Mouse (Mus musculus): ENCODE results near the gene Rnaset2a. TPM values are rescaled to one million over a fixed set of nuclear protein-coding genes. Genes with fewer than 3 reads are reported as not detected.
"Not testable (repeated sequence)": the region's sequence is repeated elsewhere in the genome, so short reads cannot be mapped to it uniquely, and the experiment has no call there.

Rnaset2a gene
- 10.3 and 10.9 TPM in 2 replicates for polyA plus RNA-seq (2015; fragmentation: Nextera tagmentation; extraction: Ambion mirVana)

GRCm38 (mm10) chr17:8147439-8148316, at the start of gene Rnaset2a, which contains the start of gene Gm49673:
Rnaset2a (minus strand) TSS chr17:8148097.
Gm49673 (minus strand) TSS chr17:8147788.
- H3K27ac ChIP-seq; H3K4me1 ChIP-seq; H3K9me3 ChIP-seq (replicated peaks); H3K27me3 ChIP-seq; H3K36me3 ChIP-seq (ENCODE audit: poor library complexity, severe bottlenecking): not testable (repeated sequence)
- Histone ChIP-seq H3K9ac (peak within 1 kb of the TSS; percentile 68), H3K4me2 (peak within 1 kb of the TSS; percentile 63), H3K4me3 (peak within 1 kb of the TSS; percentile 53)
- peak; percentile 99 for ATAC-seq
- under 1% methylated on average over 45 of the region's 67 CpGs for WGBS

- peaks cover 46% of the 10 kb centered on the region for H3K36me3 ChIP-seq (ENCODE audit: poor library complexity, severe bottlenecking)
- H3K9me3 ChIP-seq (replicated peaks), result no peaks in the 10 kb centered on the region
- H3K4me2 ChIP-seq, result no peak overlapping the region
- H3K27me3 ChIP-seq, result no peaks in the 10 kb centered on the region
- H3K27ac ChIP-seq, result no peak overlapping the region
- 76% methylated on average over 3 of the region's 3 CpGs for WGBS
- H3K4me3 ChIP-seq, result no peak overlapping the region
- H3K4me1 ChIP-seq, result no peaks in the 10 kb centered on the region
- ATAC-seq, result no peak
- H3K9ac ChIP-seq, result no peak overlapping the region
These were observed 49.8 kb upstream of the Rnaset2a start for GRCm38 (mm10) chr17:8197652-8198051.

- Histone ChIP-seq H3K27me3 (no peaks in the 10 kb centered on the region), H3K9me3 (replicated peaks) (no peaks in the 10 kb centered on the region), H3K4me1 (no peaks in the 10 kb centered on the region), H3K27ac (no peak overlapping the region), H3K36me3 (ENCODE audit: poor library complexity, severe bottlenecking) (peaks cover 56% of the 10 kb centered on the region), H3K4me3 (no peak overlapping the region), H3K4me2 (no peak overlapping the region), H3K9ac (no peak overlapping the region)
- no peak for ATAC-seq
- WGBS, result 94% methylated on average over 8 of the region's 8 CpGs
These were observed 47.9 kb upstream of the Rnaset2a start for GRCm38 (mm10) chr17:8195685-8196376.

GRCm38 (mm10) chr17:8193678-8194077, 45.8 kb upstream of the Rnaset2a start:
- Histone ChIP-seq H3K4me1 (no peaks in the 10 kb centered on the region), H3K27me3 (no peaks in the 10 kb centered on the region), H3K9me3 (replicated peaks) (no peaks in the 10 kb centered on the region), H3K36me3 (ENCODE audit: poor library complexity, severe bottlenecking) (peaks cover 74% of the 10 kb centered on the region), H3K4me3 (no peak overlapping the region), H3K27ac (no peak overlapping the region), H3K9ac (no peak overlapping the region), H3K4me2 (no peak overlapping the region)
- 90% methylated on average over 8 of the region's 8 CpGs for WGBS
- ATAC-seq, result no peak

- no peak overlapping the region for H3K4me3 ChIP-seq
- no peak overlapping the region for H3K4me2 ChIP-seq
- no peaks in the 10 kb centered on the region for H3K27me3 ChIP-seq
- H3K9ac ChIP-seq, result no peak overlapping the region
- ATAC-seq, result no peak
- no peak overlapping the region for H3K27ac ChIP-seq
- H3K9me3 ChIP-seq (replicated peaks), result no peaks in the 10 kb centered on the region
- peaks cover 79% of the 10 kb centered on the region for H3K36me3 ChIP-seq (ENCODE audit: poor library complexity, severe bottlenecking)
- 91% methylated on average over 7 of the region's 7 CpGs for WGBS
- no peaks in the 10 kb centered on the region for H3K4me1 ChIP-seq
These were observed 36.3 kb upstream of the Rnaset2a start for GRCm38 (mm10) chr17:8184217-8184616.

- Histone ChIP-seq H3K4me3 (no peak overlapping the region), H3K4me2 (no peak overlapping the region), H3K9me3 (replicated peaks) (no peaks in the 10 kb centered on the region), H3K4me1 (no peaks in the 10 kb centered on the region), H3K36me3 (ENCODE audit: poor library complexity, severe bottlenecking) (peaks cover 78% of the 10 kb centered on the region), H3K27ac (no peak overlapping the region), H3K27me3 (no peaks in the 10 kb centered on the region), H3K9ac (no peak overlapping the region)
- ATAC-seq, result no peak
- 94% methylated on average over 5 of the region's 5 CpGs for WGBS
These were observed 35.9 kb upstream of the Rnaset2a start for GRCm38 (mm10) chr17:8183815-8184214.

GRCm38 (mm10) chr17:8177090-8177489, 29.2 kb upstream of the Rnaset2a start:
- ATAC-seq, result peak; percentile 58; the same call in 1 of the 2 replicates
- H3K36me3 ChIP-seq (ENCODE audit: poor library complexity, severe bottlenecking), result peaks cover 75% of the 10 kb centered on the region
- H3K4me2 ChIP-seq, result no peak overlapping the region
- H3K4me1 ChIP-seq, result peaks cover 8% of the 10 kb centered on the region
- H3K27me3 ChIP-seq, result no peaks in the 10 kb centered on the region
- H3K27ac ChIP-seq, result no peak overlapping the region
- no peak overlapping the region for H3K9ac ChIP-seq
- no peak overlapping the region for H3K4me3 ChIP-seq
- H3K9me3 ChIP-seq (replicated peaks), result no peaks in the 10 kb centered on the region
- 55% methylated on average over 5 of the region's 5 CpGs for WGBS

GRCm38 (mm10) chr17:8171081-8171480, 23.2 kb upstream of the Rnaset2a start:
- Histone ChIP-seq H3K4me2 (no peak overlapping the region), H3K27ac (no peak overlapping the region), H3K4me1 (0 out of 2 replicates have a peak, but pooled peaks cover 3% of the 10 kb centered on the region), H3K9ac (no peak overlapping the region), H3K4me3 (no peak overlapping the region), H3K27me3 (no peaks in the 10 kb centered on the region), H3K36me3 (ENCODE audit: poor library complexity, severe bottlenecking) (peaks cover 64% of the 10 kb centered on the region), H3K9me3 (replicated peaks) (no peaks in the 10 kb centered on the region)
- WGBS, result 79% methylated on average over 4 of the region's 4 CpGs
- ATAC-seq, result no peak

GRCm38 (mm10) chr17:8170331-8170730, 22.4 kb upstream of the Rnaset2a start:
- Histone ChIP-seq H3K4me3 (no peak overlapping the region), H3K27me3 (no peaks in the 10 kb centered on the region), H3K9me3 (replicated peaks) (no peaks in the 10 kb centered on the region), H3K36me3 (ENCODE audit: poor library complexity, severe bottlenecking) (peaks cover 57% of the 10 kb centered on the region), H3K4me1 (0 out of 2 replicates have a peak, but pooled peaks cover 3% of the 10 kb centered on the region), H3K9ac (no peak overlapping the region), H3K4me2 (no peak overlapping the region), H3K27ac (no peak overlapping the region)
- WGBS, result 93% methylated on average over 7 of the region's 7 CpGs
- no peak for ATAC-seq

GRCm38 (mm10) chr17:8167436-8167835, 19.5 kb upstream of the Rnaset2a start:
- ATAC-seq; H3K4me3 ChIP-seq; H3K27me3 ChIP-seq; H3K27ac ChIP-seq; H3K4me2 ChIP-seq; H3K9ac ChIP-seq; H3K4me1 ChIP-seq; H3K9me3 ChIP-seq (replicated peaks): not testable (repeated sequence)
- peaks cover 34% of the 10 kb centered on the region for H3K36me3 ChIP-seq (ENCODE audit: poor library complexity, severe bottlenecking)
- 94% methylated on average over 7 of the region's 8 CpGs for WGBS

GRCm38 (mm10) chr17:8166454-8166853, 18.6 kb upstream of the Rnaset2a start:
- not testable (repeated sequence) for H3K9me3 ChIP-seq (replicated peaks); H3K27ac ChIP-seq; ATAC-seq; H3K4me1 ChIP-seq; H3K27me3 ChIP-seq
- peaks cover 24% of the 10 kb centered on the region for H3K36me3 ChIP-seq (ENCODE audit: poor library complexity, severe bottlenecking)
- H3K4me2 ChIP-seq, result peak overlapping the region; percentile 57
- WGBS, result 46% methylated on average over 2 of the region's 3 CpGs
- peak overlapping the region; percentile 53 for H3K4me3 ChIP-seq
- H3K9ac ChIP-seq, result peak overlapping the region; percentile 65; the same call in 1 of the 2 replicates

GRCm38 (mm10) chr17:8165977-8166376, 18.1 kb upstream of the Rnaset2a start:
- H3K4me3 ChIP-seq, result peak overlapping the region; percentile 53
- H3K9me3 ChIP-seq (replicated peaks); ATAC-seq; H3K27ac ChIP-seq; H3K4me1 ChIP-seq; H3K27me3 ChIP-seq: not testable (repeated sequence)
- peaks cover 20% of the 10 kb centered on the region for H3K36me3 ChIP-seq (ENCODE audit: poor library complexity, severe bottlenecking)
- under 1% methylated on average over 11 of the region's 11 CpGs for WGBS
- peak overlapping the region; percentile 57 for H3K4me2 ChIP-seq
- peak overlapping the region; percentile 65; the same call in 1 of the 2 replicates for H3K9ac ChIP-seq

All from forebrain, embryonic 13.5 days (tissue).